Mouse (Mus musculus) heart, postnatal 14 days (tissue): ENCODE data around the gene Robo2. TPM values are rescaled to one million over a fixed set of nuclear protein-coding genes. Genes with fewer than 3 reads are reported as not detected.

Experiments
- DNase-seq, 2 experiments: peaks; one replicate each; pipeline ENCODE4 v3.0.0; 2021 to 2022
- intact Hi-C: fragments of 180-260 bp; cut with DNase I; formaldehyde crosslinking; loops from one replicate; pipeline ENCODE4 v1.15.1; 2025
- total RNA-seq, 2 experiments: library from RNA; stranded (reverse); gene quantifications; 2 replicates each; pipeline ENCODE4 v1.2.3; 2021

Gene Robo2
- total RNA-seq, 2 experiments from 2014 or later, result 1.9 to 2.4 TPM

DNA sequence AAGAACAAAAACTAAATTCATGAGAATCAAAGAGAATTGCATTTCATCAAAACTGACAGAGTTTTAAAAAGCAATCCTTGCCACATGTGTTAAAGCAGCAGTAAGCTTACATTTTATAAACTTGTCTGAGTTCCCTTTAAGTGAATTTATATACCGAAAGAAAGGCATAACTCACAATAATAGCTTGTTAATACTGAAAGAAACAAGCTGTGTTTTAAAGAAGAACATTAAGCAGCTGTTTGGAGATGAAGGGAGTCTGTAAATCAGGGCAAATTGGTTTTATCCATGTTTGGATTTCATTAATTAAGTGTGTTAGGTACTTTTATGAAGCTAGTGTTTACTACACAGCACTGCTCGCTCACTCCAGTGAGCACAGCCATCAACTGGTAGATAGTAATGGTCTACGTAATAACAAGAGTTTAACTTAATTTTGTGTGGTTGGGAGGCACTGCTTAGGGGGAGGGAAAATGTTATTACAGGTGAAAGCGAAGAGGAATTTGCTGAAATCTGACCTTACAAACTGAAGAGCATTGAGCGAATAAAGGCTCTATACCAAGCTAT, 447.2 kb downstream of the Robo2 start:
- DNase-seq, result no peak
- intact Hi-C loops, result no loop called here

DNA sequence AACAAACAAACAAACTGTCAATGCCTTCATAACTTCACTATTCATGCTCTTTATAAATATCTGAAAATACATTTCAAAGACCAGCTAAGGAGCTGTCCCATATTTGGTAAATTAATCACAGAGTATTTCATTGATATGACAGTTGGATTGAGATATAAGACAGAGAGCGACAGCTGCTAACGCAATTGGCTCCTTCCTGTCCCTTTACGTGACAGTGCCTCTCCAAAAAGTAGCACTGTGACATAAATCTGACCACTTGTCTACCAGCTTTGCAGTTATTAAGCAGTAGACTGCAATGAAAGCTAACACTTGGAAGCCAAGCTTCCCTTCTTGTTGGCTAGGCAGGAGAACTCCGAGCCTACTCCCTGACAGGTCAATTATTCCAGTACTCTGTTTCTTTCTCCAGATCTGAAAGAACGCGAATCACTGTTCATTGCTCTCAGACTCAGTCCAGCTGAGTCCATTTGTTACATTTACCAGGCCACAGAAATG, 452.1 kb downstream of the Robo2 start:
- no peak for DNase-seq

GRCm38 (mm10) chr16:73958524-73958846, 453.1 kb downstream of the Robo2 start:
- no peak for DNase-seq
- intact Hi-C loops, result no loop called here

More for the DNA sequence above, 452.1 kb downstream of the Robo2 start:
- intact Hi-C loops, result no loop called here

GRCm38 (mm10) chr16:73957675-73958523, 453.7 kb downstream of the Robo2 start:
- no peak for DNase-seq
- intact Hi-C loops, result no loop called here

GRCm38 (mm10) chr16:73946171-73946570, 465.5 kb downstream of the Robo2 start:
- intact Hi-C loops, result no loop called here
- no peak for DNase-seq

GRCm38 (mm10) chr16:73940211-73940541, 471.4 kb downstream of the Robo2 start:
- intact Hi-C loops, result no loop called here
- no peak for DNase-seq

- intact Hi-C loops, result no loop called here
- DNase-seq, result no peak
Measured at GRCm38 (mm10) chr16:73939423-73940210, 472.0 kb downstream of the Robo2 start.

DNA sequence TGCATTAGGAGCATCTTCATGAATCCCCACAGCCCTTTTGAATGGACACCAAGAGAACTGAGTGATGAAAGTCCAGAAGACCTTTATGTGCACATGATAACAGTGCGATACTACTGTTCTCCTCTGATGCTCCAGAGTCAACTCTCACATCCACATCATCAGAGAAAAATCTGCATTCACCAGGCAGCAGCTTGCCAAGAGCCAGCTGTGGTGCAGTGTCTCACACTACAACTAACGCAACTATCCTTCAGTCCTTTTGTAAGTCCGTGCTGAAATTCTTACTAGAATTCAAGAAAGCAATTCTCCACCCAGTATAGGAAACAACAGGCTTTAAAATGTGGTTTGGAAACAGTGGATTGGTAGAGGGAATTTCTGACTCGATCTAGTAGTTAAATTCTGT, 481.3 kb downstream of the Robo2 start:
- intact Hi-C loops, result no loop called here
- DNase-seq, result no peak

DNA sequence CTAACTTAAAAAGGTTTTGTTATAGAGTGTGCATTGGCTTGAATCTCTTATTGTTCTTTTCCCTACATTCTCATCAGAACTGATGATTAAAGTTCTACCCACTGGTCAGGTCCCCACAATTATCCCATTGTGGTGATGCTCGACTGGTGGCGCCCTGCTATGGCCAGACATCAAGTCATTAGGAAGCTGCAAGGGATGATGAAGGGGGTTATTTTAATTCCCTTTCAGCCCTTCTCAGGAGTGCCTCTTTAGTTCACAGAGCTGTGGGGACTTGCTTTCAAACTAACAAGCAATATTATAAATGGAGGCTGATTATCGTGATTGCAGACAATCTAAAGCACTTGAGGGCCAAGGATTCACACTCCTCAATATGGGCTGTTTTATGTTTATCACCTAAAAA, 484.1 kb downstream of the Robo2 start:
- intact Hi-C loops, result no loop called here
- DNase-seq, result no peak

- intact Hi-C loops, result no loop called here
- no peak for DNase-seq
Measured at GRCm38 (mm10) chr16:73915425-73915824, 496.2 kb downstream of the Robo2 start.

DNA sequence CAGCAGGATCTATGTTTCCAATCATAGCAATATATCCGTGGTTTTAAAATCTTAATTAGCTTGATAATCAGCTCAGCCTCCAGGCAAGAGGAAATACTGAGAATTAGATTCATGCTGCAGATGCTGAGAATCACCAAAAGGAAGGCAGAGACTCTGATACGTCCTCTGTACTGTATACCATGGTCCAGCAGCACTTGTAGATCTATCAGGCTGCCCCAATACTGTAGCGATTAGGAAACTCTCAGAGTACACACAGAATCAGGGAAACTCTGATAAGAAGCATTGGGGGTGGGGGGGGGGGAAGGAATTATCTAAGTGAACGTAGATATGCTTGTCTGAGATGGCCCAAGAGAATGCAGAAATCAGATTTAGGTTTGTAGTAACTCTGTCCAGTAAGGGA, 496.7 kb downstream of the Robo2 start:
- intact Hi-C loops, result no loop called here
- no peak for DNase-seq

DNA sequence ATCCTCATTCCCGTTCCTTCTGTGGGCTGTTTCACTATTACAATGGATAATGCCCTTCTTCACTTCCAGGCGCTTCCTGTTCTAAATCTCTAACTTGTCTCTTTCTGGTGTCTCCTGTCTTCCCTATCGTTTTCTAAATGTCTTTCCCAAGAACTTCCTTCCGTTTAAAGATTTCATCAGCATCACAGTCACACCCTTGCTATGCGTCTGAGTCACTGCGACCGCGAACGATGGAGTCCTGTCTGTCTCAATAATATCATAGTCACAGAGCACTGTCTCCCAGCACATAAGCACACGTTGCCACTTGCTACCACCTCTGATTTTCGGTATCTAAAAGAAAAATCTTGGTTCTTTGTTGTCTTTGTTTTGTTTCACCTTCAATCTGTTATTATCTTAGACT, 503.1 kb downstream of the Robo2 start:
- no peak for DNase-seq
- intact Hi-C loops, result no loop called here

GRCm38 (mm10) chr16:73896856-73897255, 514.8 kb downstream of the Robo2 start:
- intact Hi-C loops, result no loop called here
- DNase-seq, result no peak

DNA sequence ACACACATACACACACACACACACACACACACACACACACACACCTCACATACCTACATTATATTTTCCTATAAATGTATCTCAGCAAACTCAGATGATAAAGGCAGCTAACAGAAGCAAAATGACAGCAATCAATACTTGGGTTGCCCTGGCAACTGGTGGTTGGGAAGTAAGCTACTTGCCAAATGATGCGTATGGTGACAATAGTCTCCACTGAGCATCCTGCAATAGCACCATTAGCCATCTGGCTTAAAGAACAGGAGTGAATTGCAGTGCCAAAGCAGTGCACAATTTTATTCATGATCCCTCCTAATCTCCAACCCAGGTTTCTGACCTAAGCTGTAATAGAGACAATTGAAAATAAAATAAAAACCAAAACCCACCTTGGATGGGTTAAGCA, 529.7 kb downstream of the Robo2 start:
- DNase-seq, result no peak
- intact Hi-C loops, result no loop called here

DNA sequence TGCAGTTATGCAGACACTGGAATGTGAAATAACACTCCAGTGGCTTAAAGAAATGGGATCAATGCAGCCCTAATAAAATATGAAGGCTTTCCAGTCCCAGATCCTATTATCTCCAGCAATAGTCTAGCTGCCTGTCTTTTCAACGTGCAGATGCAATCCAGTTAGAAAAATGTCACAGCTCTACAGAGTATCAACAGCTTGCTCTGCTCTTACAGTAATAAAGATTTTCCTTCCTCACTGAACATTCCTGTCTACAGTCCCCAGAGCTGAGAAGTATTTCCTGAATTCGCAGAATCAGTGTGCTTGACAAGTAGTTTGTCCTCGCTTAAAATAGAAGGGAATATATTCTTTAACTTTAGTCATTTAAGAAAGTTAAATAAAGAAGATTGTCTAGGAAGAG, 533.7 kb downstream of the Robo2 start:
- intact Hi-C loops, result no loop called here
- no peak for DNase-seq

GRCm38 (mm10) chr16:73874991-73875390, 536.6 kb downstream of the Robo2 start:
- no peak for DNase-seq
- intact Hi-C loops, result no loop called here

GRCm38 (mm10) chr16:73873828-73874558, 537.6 kb downstream of the Robo2 start:
- intact Hi-C loops, result no loop called here
- DNase-seq, result no peak

GRCm38 (mm10) chr16:73870296-73870695, 541.3 kb downstream of the Robo2 start:
- intact Hi-C loops, result no loop called here
- no peak for DNase-seq

DNA sequence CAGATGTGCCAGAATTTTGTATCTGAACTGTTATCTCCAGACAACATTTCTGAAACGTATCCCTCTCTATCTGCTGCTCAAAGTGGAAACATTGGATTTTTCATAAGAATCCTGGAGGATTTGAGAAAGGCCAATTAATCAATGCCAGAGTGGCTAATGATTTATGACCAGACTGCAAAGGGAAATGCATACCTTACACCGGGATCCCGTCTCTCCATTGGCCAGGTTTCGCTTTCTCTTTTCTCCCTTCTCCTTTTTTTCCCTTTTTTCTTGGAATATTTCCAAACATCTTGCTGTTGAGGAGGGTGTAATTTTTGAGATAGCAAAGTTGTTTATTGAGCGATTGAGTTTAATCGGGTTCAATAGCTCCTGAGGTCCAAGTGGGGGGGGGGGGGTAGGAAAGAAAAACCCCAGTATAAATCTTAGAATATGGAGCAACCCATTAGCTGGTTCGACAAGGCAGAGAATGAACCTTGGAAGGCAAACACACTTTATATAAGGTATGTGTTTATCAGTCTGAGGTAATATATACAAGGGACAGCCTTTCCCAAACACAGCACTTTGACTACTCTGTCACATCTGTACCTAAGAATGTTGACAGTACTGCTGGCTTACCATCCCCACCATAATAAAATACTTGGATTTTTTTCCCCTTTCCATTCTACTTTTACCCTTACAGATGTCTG, 542.0 kb downstream of the Robo2 start:
- intact Hi-C loops, result no loop called here
- DNase-seq, result no peak

GRCm38 (mm10) chr16:73864625-73865024, 547.0 kb downstream of the Robo2 start:
- intact Hi-C loops, result no loop called here
- DNase-seq, result no peak
